Mouse (Mus musculus): Measurements from ENCODE around the gene Osgepl1. TPM values are rescaled to one million over a fixed set of nuclear protein-coding genes. Genes with fewer than 3 reads are reported as not detected.

Gene Osgepl1
- polyA plus RNA-seq (2017; shearing (Covaris generic)) = 10 to 100 TPM in 1 of 2 experiments, 1 to 10 TPM in 1; 7.6 to 15.3 TPM

GRCm38 (mm10) chr1:53312989-53313967 is at the start of gene Osgepl1:
Gene Osgepl1 (plus strand): TSS chr1:53313624.

GRCm38 (mm10) chr1:53296581-53297383 is 16.6 kb upstream of the Osgepl1 start, which contains the start of the genes Pms1, Ormdl1 and Gm28778:
Gene Pms1 (minus strand): TSS chr1:53297018.
Gene Ormdl1 (plus strand): TSS chr1:53297095.
Gene Gm28778 (plus strand): TSS chr1:53297111.

DNA sequence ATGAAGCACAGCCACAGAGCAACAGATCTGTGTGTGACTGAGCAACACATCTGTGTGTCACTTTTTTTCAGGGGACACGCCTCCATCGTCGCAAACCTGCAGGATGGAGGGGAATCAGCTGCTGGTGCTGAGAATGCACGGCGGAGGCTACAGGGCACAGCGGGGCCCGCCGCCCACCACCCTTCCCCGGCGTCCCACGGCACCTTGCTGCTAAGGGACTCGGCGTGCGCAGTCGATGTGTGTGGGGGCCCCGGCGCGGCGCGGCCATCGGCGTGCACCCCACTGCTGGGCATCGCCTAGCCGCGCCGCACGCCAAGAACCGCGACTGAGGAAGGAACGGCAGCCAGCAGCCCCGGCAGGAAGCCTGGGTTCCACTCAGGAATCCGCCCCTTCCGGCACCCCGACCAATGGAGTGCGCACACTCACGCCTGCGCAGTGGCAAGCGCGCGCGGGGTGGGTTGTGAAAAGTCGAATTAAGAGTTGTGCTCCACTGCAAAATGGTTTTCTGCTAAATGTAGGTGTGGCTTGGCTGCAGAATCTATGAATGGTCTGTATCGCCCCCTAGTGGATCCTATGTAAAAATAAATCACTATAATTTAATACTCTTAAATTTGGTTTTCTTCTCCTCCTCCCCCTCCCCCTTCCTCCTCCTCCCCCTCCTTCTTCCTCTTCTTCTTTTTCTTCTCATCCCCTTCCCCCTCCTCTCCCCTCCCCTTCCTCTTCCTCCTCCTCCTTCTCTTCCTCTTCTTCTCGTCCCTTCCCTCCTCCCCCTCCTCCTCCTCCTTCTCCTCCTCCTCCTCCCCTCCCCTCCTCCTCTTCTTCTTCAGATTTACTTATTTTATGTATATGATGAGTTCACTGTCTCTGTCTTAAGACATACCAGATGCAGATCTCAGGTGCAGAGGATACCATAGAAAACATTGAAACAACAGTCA is 39.2 kb downstream of the Osgepl1 start, which contains the start of the genes Asdurf, Gm28551 and Asnsd1:
Gene Asdurf, minus strand, starts transcription at position 293 of the 935 bp plus-strand sequence.
Gene Gm28551, minus strand, starts transcription at position 341 of the 935 bp plus-strand sequence.
Gene Asnsd1, minus strand, starts transcription at position 426 of the 935 bp plus-strand sequence.

Other genes starting within 250 kb of the Osgepl1 start
- not detected for gene 1700019A02Rik, start 126.0 kb upstream of the Osgepl1 start, polyA plus RNA-seq (2017; shearing (Covaris generic))
- gene Pms1, start 16.6 kb upstream of the Osgepl1 start, polyA plus RNA-seq (2017; shearing (Covaris generic)) = 10 to 100 TPM; 13.7 to 26.6 TPM
- gene Ormdl1, start 16.5 kb upstream of the Osgepl1 start, polyA plus RNA-seq (2017; shearing (Covaris generic)) = 10 to 100 TPM; 64.7 to 76.4 TPM
- gene Gm28778, start 16.5 kb upstream of the Osgepl1 start, polyA plus RNA-seq (2017; shearing (Covaris generic)) = 1 to 10 TPM in 1 of 2 experiments, not detected in 1; 1.1 TPM
- gene Asdurf, start 39.0 kb downstream of the Osgepl1 start, polyA plus RNA-seq (2017; shearing (Covaris generic)) = not detected
- under 1 TPM; 0.06 to 0.14 TPM for gene Gm28551, start 39.0 kb downstream of the Osgepl1 start, polyA plus RNA-seq (2017; shearing (Covaris generic))
- 10 to 100 TPM; 58.6 to 71.3 TPM for gene Asnsd1, start 39.1 kb downstream of the Osgepl1 start, polyA plus RNA-seq (2017; shearing (Covaris generic))

Measured in activated CD4-positive, CD25-positive, alpha-beta regulatory T cell (primary cell).